ENCODE assay signal across 29 mouse cellular contexts in the genomic region with DNA sequence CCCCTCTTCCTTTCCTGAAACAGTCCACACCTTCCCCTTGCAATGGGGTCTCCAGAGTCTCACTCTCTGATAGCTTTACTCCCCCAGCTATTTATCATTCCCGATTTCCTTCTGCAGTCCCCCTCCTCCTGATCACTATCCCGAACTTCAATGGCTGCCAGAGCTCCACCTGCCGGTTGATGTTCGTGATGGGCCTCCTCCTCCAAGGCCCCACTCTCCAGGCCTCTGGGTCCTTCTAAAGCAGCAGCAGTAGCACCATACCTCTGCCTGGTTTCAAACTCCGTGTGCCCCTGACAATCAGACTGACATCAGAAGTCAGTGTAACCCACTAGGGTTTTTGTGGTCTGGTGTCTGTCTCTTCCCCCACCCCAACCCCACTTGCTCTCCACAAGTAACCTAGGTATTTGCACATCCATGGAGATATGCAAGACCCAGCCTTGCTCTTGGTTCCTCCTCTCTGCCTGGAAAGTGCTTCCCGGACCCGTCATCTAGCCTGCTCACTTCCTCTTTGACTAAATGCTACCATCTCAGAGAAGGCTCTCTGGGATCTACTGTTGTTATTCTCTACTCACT. TPM values are rescaled to one million over a fixed set of nuclear protein-coding genes. Genes with fewer than 3 reads are reported as not detected.
A peak's percentile ranks its signal among the peaks of the same experiment; 100 is the strongest.
DNase-seq lines count a peak whose midpoint lies in the region; ATAC-seq and TF ChIP-seq lines count a peak whose summit lies in the region.
"Had no signal": no experiment of that assay in that cellular context is flagged by ENCODE, and none has a peak within 500 bp of the region (broad histone marks: within the 10 kb centered on the region; RNA-seq: fewer than 3 reads in every experiment).

No protein-coding gene starts in this region.

- no peaks in the 10 kb centered on the region for H3K4me1 ChIP-seq in liver, postnatal 0 days (ENCODE audit: insufficient read depth)
- H3K4me1 ChIP-seq in liver, embryonic 11.5 days (replicated peaks; ENCODE audit: control insufficient read depth, insufficient read depth, low read length) = no peaks in the 10 kb centered on the region
- peaks cover 0 to 3% of the 10 kb centered on the region in 2 experiments; a peak in 1 of 4 replicates for H3K4me1 ChIP-seq in MEL (ENCODE audit: control insufficient read depth in 1 of 2, insufficient read depth in 2 of 2, low read length in 2 of 2)
- peaks cover 5% of the 10 kb centered on the region for H3K4me1 ChIP-seq in lung, adult 2 months (ENCODE audit: control insufficient read depth, insufficient read depth, low read length)
- H3K4me1 ChIP-seq: hindbrain, embryonic 15.5 days; liver, embryonic 12.5 days; midbrain, embryonic 13.5 days; stomach, embryonic 15.5 days had no signal

- TF ChIP-seq RAD21 in MEL (IDR thresholded peaks at IDR 0.05; ENCODE audit: low read depth, low read length) = no peak

- no peak for TF ChIP-seq POLR2A in MEL (IDR thresholded peaks at IDR 0.05; ENCODE audit: control insufficient read depth in 1 of 2, insufficient read depth in 1 of 2, low read depth in 1 of 2, low read length in 2 of 2, poor library complexity in 1 of 2)
- TF ChIP-seq POLR2A in lung, adult 2 months (IDR thresholded peaks at IDR 0.05; ENCODE audit: borderline replicate concordance, extremely low read depth, low read depth, low read length) = no peak

- TF ChIP-seq EP300 in liver, postnatal 0 days (IDR thresholded peaks at IDR 0.05; ENCODE audit: low read depth) = no peak
- no peak for TF ChIP-seq EP300 in MEL (IDR thresholded peaks at IDR 0.05; ENCODE audit: low read depth in 1 of 2, low read length in 2 of 2)

- H3K9me3 ChIP-seq in liver, postnatal 0 days (ENCODE audit: low read length) = no peaks in the 10 kb centered on the region
- no peaks in the 10 kb centered on the region for H3K9me3 ChIP-seq in liver, embryonic 11.5 days (ENCODE audit: control insufficient read depth, low read length)
- H3K9me3 ChIP-seq in MEL (replicated peaks; ENCODE audit: insufficient read depth, low read length) = no peaks in the 10 kb centered on the region
- H3K9me3 ChIP-seq: heart, embryonic 13.5 days; hindbrain, embryonic 15.5 days; limb, embryonic 12.5 days; liver, embryonic 12.5 days; lung, embryonic 15.5 days; midbrain, embryonic 13.5 days; neural tube, embryonic 13.5 days; stomach, embryonic 15.5 days had no signal

- no peak for TF ChIP-seq CTCF in liver, postnatal 0 days (IDR thresholded peaks at IDR 0.05; ENCODE audit: low read depth)
- TF ChIP-seq CTCF in MEL (IDR thresholded peaks at IDR 0.05 in 2 of 3, conservative IDR thresholded peaks at IDR 0.05 in 1 of 3; ENCODE audit: control insufficient read depth in 1 of 3, insufficient read depth in 1 of 3, low read depth in 2 of 3, low read length in 3 of 3, poor library complexity in 1 of 3, severe bottlenecking in 1 of 3) = no peak
- TF ChIP-seq CTCF in lung, adult 2 months (IDR thresholded peaks at IDR 0.05; ENCODE audit: insufficient read depth, low read length) = no peak

- ATAC-seq in liver, postnatal 0 days = no peak
- ATAC-seq in liver, embryonic 11.5 days (replicated peaks; ENCODE audit: low FRiP score) = no peak
- peak; percentile 99 for ATAC-seq in granulocyte monocyte progenitor cell, adult 5-6 weeks (replicated peaks; ENCODE audit: poor library complexity, severe bottlenecking)
- ATAC-seq in neutrophil, adult 5-6 weeks (ENCODE audit: extremely low read depth, insufficient number of reproducible peaks, low FRiP score, poor library complexity, severe bottlenecking) = 0 out of 2 replicates have a peak, but pooled peaks have one; percentile 33
- ATAC-seq: activated CD4-positive, CD25-positive, alpha-beta regulatory T cell, adult 4 months; forebrain, embryonic 14.5 days; liver, embryonic 12.5 days; midbrain, embryonic 13.5 days; Patski had no signal

- no peaks in the 10 kb centered on the region for H3K79me2 ChIP-seq in MEL (ENCODE audit: control insufficient read depth, insufficient read depth, low read length, poor library complexity)

- no peak overlapping the region for H3K27ac ChIP-seq in liver, postnatal 0 days (ENCODE audit: low read depth)
- H3K27ac ChIP-seq in liver, embryonic 11.5 days (ENCODE audit: low read depth, low read length) = no peak overlapping the region
- no peak overlapping the region for H3K27ac ChIP-seq in MEL (ENCODE audit: control insufficient read depth, low read depth, low read length)
- H3K27ac ChIP-seq: heart, embryonic 13.5 days; hindbrain, embryonic 15.5 days; layer of hippocampus, adult 2 months; limb, embryonic 12.5 days; liver, embryonic 12.5 days; lung, embryonic 15.5 days; midbrain, embryonic 13.5 days; neural tube, embryonic 13.5 days; stomach, embryonic 15.5 days had no signal

- no peak overlapping the region for H3K4me3 ChIP-seq in liver, postnatal 0 days (ENCODE audit: low read depth, low read length)
- H3K4me3 ChIP-seq in liver, embryonic 11.5 days (ENCODE audit: low read depth, low read length) = no peak overlapping the region
- no peak overlapping the region for H3K4me3 ChIP-seq in MEL (ENCODE audit: control insufficient read depth in 1 of 2, insufficient read depth in 1 of 2, low read depth in 2 of 2, low read length in 2 of 2)
- H3K4me3 ChIP-seq in lung, adult 2 months (replicated peaks; ENCODE audit: extremely low read depth, low read depth, low read length) = no peak overlapping the region
- H3K4me3 ChIP-seq: heart, embryonic 13.5 days; hindbrain, embryonic 15.5 days; layer of hippocampus, adult 2 months; limb, embryonic 12.5 days; liver, embryonic 12.5 days; lung, embryonic 15.5 days; midbrain, embryonic 13.5 days; myocyte; neural tube, embryonic 13.5 days; stomach, embryonic 15.5 days had no signal

- no peaks in the 10 kb centered on the region for H3K36me3 ChIP-seq in liver, postnatal 0 days (replicated peaks; ENCODE audit: insufficient read depth, low read length)
- no peaks in the 10 kb centered on the region for H3K36me3 ChIP-seq in liver, embryonic 11.5 days (ENCODE audit: control insufficient read depth, insufficient read depth, low read length)
- H3K36me3 ChIP-seq in MEL (ENCODE audit: control insufficient read depth in 1 of 2, insufficient read depth in 2 of 2, low read length in 2 of 2) = no peaks in the 10 kb centered on the region
- H3K36me3 ChIP-seq: heart, embryonic 13.5 days; hindbrain, embryonic 15.5 days; limb, embryonic 12.5 days; liver, embryonic 12.5 days; lung, embryonic 15.5 days; midbrain, embryonic 13.5 days; neural tube, embryonic 13.5 days; stomach, embryonic 15.5 days had no signal

- H3K27me3 ChIP-seq in liver, postnatal 0 days (ENCODE audit: insufficient read depth, low read length) = no peaks in the 10 kb centered on the region
- H3K27me3 ChIP-seq in liver, embryonic 11.5 days (replicated peaks; ENCODE audit: control insufficient read depth, insufficient read depth, low read length) = no peaks in the 10 kb centered on the region
- H3K27me3 ChIP-seq in MEL (ENCODE audit: control insufficient read depth in 1 of 2, insufficient read depth in 2 of 2, low read length in 2 of 2) = no peaks in the 10 kb centered on the region; a peak in 2 of 4 replicates
- H3K27me3 ChIP-seq: heart, embryonic 13.5 days; hindbrain, embryonic 15.5 days; limb, embryonic 12.5 days; liver, embryonic 12.5 days; lung, embryonic 15.5 days; midbrain, embryonic 13.5 days; neural tube, embryonic 13.5 days; Patski; stomach, embryonic 15.5 days had no signal

- H3K4me2 ChIP-seq in liver, postnatal 0 days (ENCODE audit: low read depth, low read length) = no peak overlapping the region
- H3K4me2 ChIP-seq in liver, embryonic 11.5 days = no peak overlapping the region
- H3K4me2 ChIP-seq: heart, embryonic 13.5 days; hindbrain, embryonic 15.5 days; limb, embryonic 12.5 days; liver, embryonic 12.5 days; lung, embryonic 15.5 days; midbrain, embryonic 13.5 days; neural tube, embryonic 13.5 days; stomach, embryonic 15.5 days had no signal

- DNase-seq in liver, postnatal 0 days = peak; percentile 18
- no peak for DNase-seq in liver, embryonic 11.5 days (ENCODE audit: low spot score)
- DNase-seq in MEL (ENCODE audit: low read depth, low spot score) = peak; percentile 43
- no peak for DNase-seq in lung, postnatal 36 days
- no peak for DNase-seq in heart, adult 18-20 months
- DNase-seq in lung, adult 2 months = no peak
- DNase-seq: adrenal gland, adult 8-10 months; cerebellum, adult 2 months; cerebellum, postnatal 36 days; heart, adult 11 months; kidney, adult 8-10 months; kidney, postnatal 25 days; right cerebral cortex, postnatal 4 days; thymus, postnatal 4 days had no signal

- WGBS in liver, postnatal 0 days (ENCODE audit: insufficient replicate concordance) = 53% methylated on average over 7 of the region's 7 CpGs
- 36% methylated on average over 7 of the region's 7 CpGs for WGBS in liver, embryonic 11.5 days
- 66% methylated on average over 7 of the region's 7 CpGs for WGBS in lung, adult 2 months

- no peak overlapping the region for H3K9ac ChIP-seq in liver, postnatal 0 days (replicated peaks)
- H3K9ac ChIP-seq in liver, embryonic 11.5 days (ENCODE audit: low read depth, low read length) = no peak overlapping the region
- no peak overlapping the region for H3K9ac ChIP-seq in MEL (ENCODE audit: control insufficient read depth, low read depth, low read length, poor library complexity, severe bottlenecking)
- H3K9ac ChIP-seq: heart, embryonic 13.5 days; hindbrain, embryonic 15.5 days; limb, embryonic 12.5 days; liver, embryonic 12.5 days; lung, embryonic 15.5 days; midbrain, embryonic 13.5 days; neural tube, embryonic 13.5 days; stomach, embryonic 15.5 days had no signal

TF ChIP-seq in MEL, 35 proteins besides CTCF, POLR2A, EP300 and RAD21 (continues in another document):
- no peak for TF ChIP-seq ETS1 (IDR thresholded peaks at IDR 0.05; ENCODE audit: low read depth, low read length)
- no peak for TF ChIP-seq NRF1 (IDR thresholded peaks at IDR 0.05; ENCODE audit: insufficient read depth, low read depth, low read length, poor library complexity, severe bottlenecking)
- TF ChIP-seq TBP (IDR thresholded peaks at IDR 0.05; ENCODE audit: low read depth, low read length) = no peak
- TF ChIP-seq CHD2 (IDR thresholded peaks at IDR 0.05; ENCODE audit: low read length) = no peak
- TF ChIP-seq TAL1 (IDR thresholded peaks at IDR 0.05; ENCODE audit: low read length) = no peak
- TF ChIP-seq CHD1 (IDR thresholded peaks at IDR 0.05; ENCODE audit: low read depth, low read length) = no peak
- no peak for TF ChIP-seq USF1 (IDR thresholded peaks at IDR 0.05; ENCODE audit: low read depth, low read length)

RNA-seq across cellular contexts. Expression of a gene that starts 44.0 kb away (rescaled TPM):
- polyA plus RNA-seq in liver, postnatal 0 days (2015; fragmentation: Nextera tagmentation; extraction: Ambion mirVana) = 7.4 and 7.5 TPM in 2 replicates
- 18.0 and 20.9 TPM in 2 replicates for polyA plus RNA-seq in liver, embryonic 11.5 days (2014; fragmentation: Nextera tagmentation; extraction: Ambion mirVana)
- 2.0 and 3.0 TPM in 2 replicates for total RNA-seq in MEL (2012; rRNA removed)
- polyA plus RNA-seq in MEL (2012; ENCODE audit: insufficient read depth in 1 of 2, insufficient read length in 2 of 2, low read depth in 1 of 2, low replicate concordance in 2 of 2, missing spikeins in 1 of 2) = 1 to 10 TPM in 1 of 2 experiments, not detected in 1; 3.3 TPM
- 10.0 and 16.2 TPM in 2 replicates for total RNA-seq in granulocyte monocyte progenitor cell, adult 5-6 weeks (2014; fragmentation: Nextera tagmentation)
- total RNA-seq in granulocyte monocyte progenitor cell, adult 5-6 weeks (2017) = 30.0 and 32.4 TPM in 2 replicates
- 45.3 and 51.0 TPM in 2 replicates for total RNA-seq in neutrophil, adult 5-6 weeks (2017)
- total RNA-seq in heart, adult 18-20 months (2021) = 10 to 100 TPM in 1 of 2 experiments, 1 to 10 TPM in 1; 8.8 to 13.0 TPM
- polyA plus RNA-seq in lung, adult 2 months (2012; rRNA removed) = 4.7 and 5.7 TPM in 2 replicates

Comparison
In these comparisons a context has a peak if more than half of its experiments do, and no peak if none do; other contexts are left out.
1. DNase-seq: peak in liver, postnatal 0 days (single experiment) and MEL (single experiment); none in liver, embryonic 11.5 days (single experiment), lung, postnatal 36 days (single experiment), heart, adult 18-20 months (0 of 2) and lung, adult 2 months (single experiment).
2. ATAC-seq: peak in granulocyte monocyte progenitor cell, adult 5-6 weeks (single experiment) and neutrophil, adult 5-6 weeks (single experiment); none in liver, postnatal 0 days (single experiment) and liver, embryonic 11.5 days (single experiment).